Mouse (Mus musculus): Measurements from ENCODE around the gene Ephx1. TPM values are rescaled to one million over a fixed set of nuclear protein-coding genes. Genes with fewer than 3 reads are reported as not detected.

The Ephx1 gene
- total and polyA plus RNA-seq, 2 experiments from 2014 or later = 13.3 to 15.2 TPM

GRCm38 (mm10) chr1:181021488-181021865 is 773 bp upstream of the Ephx1 start:
- Histone ChIP-seq H3K9ac (replicated peaks; ENCODE audit: low read length) (no peak overlapping the region), H3K4me2 (ENCODE audit: low read depth, low read length) (no peak overlapping the region), H3K36me3 (ENCODE audit: insufficient read depth, low read length) (no peaks in the 10 kb centered on the region), H3K4me3 (ENCODE audit: low read length) (no peak overlapping the region), H3K27me3 (ENCODE audit: insufficient read depth, low read length) (no peaks in the 10 kb centered on the region), H3K9me3 (ENCODE audit: low read length) (no peaks in the 10 kb centered on the region), H3K4me1 (ENCODE audit: insufficient read depth, low read length) (no peaks in the 10 kb centered on the region; the same call in 1 of the 2 replicates), H3K27ac (no peak overlapping the region)
- WGBS = 54% methylated on average over 7 of the region's 7 CpGs
- ATAC-seq (no peak), DNase-seq (ENCODE audit: low spot score) (no peak)
- no peak for TF ChIP-seq CTCF (IDR thresholded peaks at IDR 0.05; ENCODE audit: low read depth)

- no peak overlapping the region for H3K9ac ChIP-seq (replicated peaks; ENCODE audit: low read length)
- H3K4me3 ChIP-seq (ENCODE audit: low read length) = no peak overlapping the region
- peaks cover 4% of the 10 kb centered on the region; the same call in 1 of the 2 replicates for H3K4me1 ChIP-seq (ENCODE audit: insufficient read depth, low read length)
- H3K36me3 ChIP-seq (ENCODE audit: insufficient read depth, low read length) = no peaks in the 10 kb centered on the region
- no peak for TF ChIP-seq CTCF (IDR thresholded peaks at IDR 0.05; ENCODE audit: low read depth)
- no peak overlapping the region for H3K27ac ChIP-seq
- WGBS = 71% methylated on average over 13 of the region's 13 CpGs
- no peaks in the 10 kb centered on the region for H3K27me3 ChIP-seq (ENCODE audit: insufficient read depth, low read length)
- peak overlapping the region; percentile 96 for H3K4me2 ChIP-seq (ENCODE audit: low read depth, low read length)
- no peaks in the 10 kb centered on the region for H3K9me3 ChIP-seq (ENCODE audit: low read length)
- ATAC-seq (no peak), DNase-seq (ENCODE audit: low spot score) (no peak)
These were observed 2.7 kb downstream of the Ephx1 start for GRCm38 (mm10) chr1:181017890-181018420.

- Histone ChIP-seq H3K27me3 (ENCODE audit: insufficient read depth, low read length) (no peaks in the 10 kb centered on the region), H3K4me2 (ENCODE audit: low read depth, low read length) (peak overlapping the region; percentile 96), H3K4me3 (ENCODE audit: low read length) (peak overlapping the region; percentile 46), H3K4me1 (ENCODE audit: insufficient read depth, low read length) (peaks cover 4% of the 10 kb centered on the region; the same call in 1 of the 2 replicates), H3K9me3 (ENCODE audit: low read length) (no peaks in the 10 kb centered on the region), H3K9ac (replicated peaks; ENCODE audit: low read length) (peak overlapping the region; percentile 51), H3K27ac (peak overlapping the region; percentile 71), H3K36me3 (ENCODE audit: insufficient read depth, low read length) (no peaks in the 10 kb centered on the region)
- DNase-seq (ENCODE audit: low spot score) (peak; percentile 76), ATAC-seq (peak; percentile 84)
- TF ChIP-seq CTCF (IDR thresholded peaks at IDR 0.05; ENCODE audit: low read depth) = no peak
- WGBS = under 1% methylated on average over 22 of the region's 22 CpGs
These were observed 3.4 kb downstream of the Ephx1 start for GRCm38 (mm10) chr1:181017212-181017711.

- Histone ChIP-seq H3K4me2 (ENCODE audit: low read depth, low read length) (peak overlapping the region; percentile 96), H3K4me3 (ENCODE audit: low read length) (peak overlapping the region; percentile 46), H3K9me3 (ENCODE audit: low read length) (no peaks in the 10 kb centered on the region), H3K27me3 (ENCODE audit: insufficient read depth, low read length) (no peaks in the 10 kb centered on the region), H3K9ac (replicated peaks; ENCODE audit: low read length) (peak overlapping the region; percentile 51), H3K36me3 (ENCODE audit: insufficient read depth, low read length) (no peaks in the 10 kb centered on the region), H3K27ac (peak overlapping the region; percentile 71), H3K4me1 (ENCODE audit: insufficient read depth, low read length) (peaks cover 4% of the 10 kb centered on the region; the same call in 1 of the 2 replicates)
- TF ChIP-seq CTCF (IDR thresholded peaks at IDR 0.05; ENCODE audit: low read depth) = no peak
- peak; percentile 79 for DNase-seq (ENCODE audit: low spot score)
- ATAC-seq = peak; percentile 77
- WGBS = under 1% methylated on average over 21 of the region's 21 CpGs
These were observed 4.1 kb downstream of the Ephx1 start for GRCm38 (mm10) chr1:181016532-181017131.

- Histone ChIP-seq H3K27me3 (ENCODE audit: insufficient read depth, low read length) (no peaks in the 10 kb centered on the region), H3K4me1 (ENCODE audit: insufficient read depth, low read length) (peaks cover 4% of the 10 kb centered on the region; the same call in 1 of the 2 replicates), H3K9me3 (ENCODE audit: low read length) (no peaks in the 10 kb centered on the region), H3K9ac (replicated peaks; ENCODE audit: low read length) (no peak overlapping the region), H3K4me2 (ENCODE audit: low read depth, low read length) (peak overlapping the region; percentile 96), H3K36me3 (ENCODE audit: insufficient read depth, low read length) (no peaks in the 10 kb centered on the region), H3K27ac (peak overlapping the region; percentile 71; the same call in 1 of the 2 replicates), H3K4me3 (ENCODE audit: low read length) (no peak overlapping the region)
- DNase-seq (ENCODE audit: low spot score) (no peak), ATAC-seq (no peak)
- 65% methylated on average over 4 of the region's 4 CpGs for WGBS
- TF ChIP-seq CTCF (IDR thresholded peaks at IDR 0.05; ENCODE audit: low read depth) = no peak
These were observed 4.7 kb downstream of the Ephx1 start for GRCm38 (mm10) chr1:181016045-181016444.

- Histone ChIP-seq H3K36me3 (ENCODE audit: insufficient read depth, low read length) (no peaks in the 10 kb centered on the region), H3K4me3 (ENCODE audit: low read length) (no peak overlapping the region), H3K27me3 (ENCODE audit: insufficient read depth, low read length) (no peaks in the 10 kb centered on the region), H3K4me1 (ENCODE audit: insufficient read depth, low read length) (peaks cover 4% of the 10 kb centered on the region; the same call in 1 of the 2 replicates), H3K9me3 (ENCODE audit: low read length) (no peaks in the 10 kb centered on the region), H3K9ac (replicated peaks; ENCODE audit: low read length) (no peak overlapping the region), H3K27ac (peak overlapping the region; percentile 71; the same call in 1 of the 2 replicates), H3K4me2 (ENCODE audit: low read depth, low read length) (no peak overlapping the region)
- ATAC-seq = no peak
- DNase-seq (ENCODE audit: low spot score) = peak; percentile 46
- no peak for TF ChIP-seq CTCF (IDR thresholded peaks at IDR 0.05; ENCODE audit: low read depth)
These were observed 5.1 kb downstream of the Ephx1 start for GRCm38 (mm10) chr1:181015558-181015957.

Measured in hindbrain, postnatal 0 days (tissue).